Mouse (Mus musculus): ENCODE measurements around the gene Itih1. TPM values are rescaled to one million over a fixed set of nuclear protein-coding genes. Genes with fewer than 3 reads are reported as not detected.

Gene Itih1
- polyA plus RNA-seq, 1 experiment, result 0.20 TPM

GRCm38 (mm10) chr14:30880811-30881717 is 62.0 kb downstream of the Itih1 start:
- Histone ChIP-seq H3K4me1 (peaks cover 57% of the 10 kb centered on the region), H3K4me3 (replicated peaks) (no peak overlapping the region), H3K27me3 (replicated peaks) (peaks cover 9% of the 10 kb centered on the region), H3K36me3 (replicated peaks; ENCODE audit: low read length) (peaks cover 14% of the 10 kb centered on the region), H3K9me3 (no peaks in the 10 kb centered on the region)
- no peak for TF ChIP-seq FLI1 (IDR thresholded peaks at IDR 0.05; ENCODE audit: low read length)
- TF ChIP-seq GATA1 (IDR thresholded peaks at IDR 0.05; ENCODE audit: borderline replicate concordance, low read length), result no peak

- Histone ChIP-seq H3K4me3 (replicated peaks) (no peak overlapping the region), H3K36me3 (replicated peaks; ENCODE audit: low read length) (peaks cover 22% of the 10 kb centered on the region), H3K27me3 (replicated peaks) (peaks cover 5% of the 10 kb centered on the region), H3K4me1 (peaks cover 65% of the 10 kb centered on the region), H3K9me3 (no peaks in the 10 kb centered on the region)
- TF ChIP-seq GATA1 (IDR thresholded peaks at IDR 0.05; ENCODE audit: borderline replicate concordance, low read length) (no peak), FLI1 (IDR thresholded peaks at IDR 0.05; ENCODE audit: low read length) (no peak)
Measured at GRCm38 (mm10) chr14:30880251-30880650, 62.8 kb downstream of the Itih1 start.

GRCm38 (mm10) chr14:30879794-30880193 is 63.3 kb downstream of the Itih1 start:
- Histone ChIP-seq H3K27me3 (replicated peaks) (peaks cover 5% of the 10 kb centered on the region), H3K4me3 (replicated peaks) (no peak overlapping the region), H3K36me3 (replicated peaks; ENCODE audit: low read length) (peaks cover 24% of the 10 kb centered on the region), H3K4me1 (peaks cover 68% of the 10 kb centered on the region), H3K9me3 (no peaks in the 10 kb centered on the region)
- TF ChIP-seq GATA1 (IDR thresholded peaks at IDR 0.05; ENCODE audit: borderline replicate concordance, low read length), result no peak
- TF ChIP-seq FLI1 (IDR thresholded peaks at IDR 0.05; ENCODE audit: low read length), result no peak

Other genes starting within 250 kb of the Itih1 start
- gene Sfmbt1, start 228.4 kb downstream of the Itih1 start, polyA plus RNA-seq (2012; ENCODE audit: insufficient read depth, low replicate concordance), result 0.53 and 1.0 TPM in 2 replicates
- 21.4 and 29.3 TPM in 2 replicates for gene Tmem110, start 117.7 kb downstream of the Itih1 start, polyA plus RNA-seq (2012; ENCODE audit: insufficient read depth, low replicate concordance)
- gene Mustn1, start 64.1 kb downstream of the Itih1 start, polyA plus RNA-seq (2012; ENCODE audit: insufficient read depth, low replicate concordance), result 4.1 TPM in 1 of 2 replicates, not detected in the other
- gene Itih4, start 56.8 kb downstream of the Itih1 start, polyA plus RNA-seq (2012; ENCODE audit: insufficient read depth, low replicate concordance), result 0.04 TPM in 1 of 2 replicates, not detected in the other
- not detected in 2 replicates for gene Itih3, start 19.5 kb downstream of the Itih1 start, polyA plus RNA-seq (2012; ENCODE audit: insufficient read depth, low replicate concordance)
- gene Nek4, start 8.1 kb upstream of the Itih1 start, polyA plus RNA-seq (2012; ENCODE audit: insufficient read depth, low replicate concordance), result 1.4 and 3.3 TPM in 2 replicates
- 6.5 and 7.5 TPM in 2 replicates for gene Glt8d1, start 58.1 kb upstream of the Itih1 start, polyA plus RNA-seq (2012; ENCODE audit: insufficient read depth, low replicate concordance)
- 10.3 and 51.5 TPM in 2 replicates for gene Spcs1, start 58.4 kb upstream of the Itih1 start, polyA plus RNA-seq (2012; ENCODE audit: insufficient read depth, low replicate concordance)
- gene Pbrm1, start 75.8 kb upstream of the Itih1 start, polyA plus RNA-seq (2012; ENCODE audit: insufficient read depth, low replicate concordance), result 3.7 and 3.8 TPM in 2 replicates
- 8.2 TPM in 1 of 2 replicates, not detected in the other for gene Gnl3, start 75.9 kb upstream of the Itih1 start, polyA plus RNA-seq (2012; ENCODE audit: insufficient read depth, low replicate concordance)
- 75.6 and 108 TPM in 2 replicates for gene Smim4, start 185.7 kb upstream of the Itih1 start, polyA plus RNA-seq (2012; ENCODE audit: insufficient read depth, low replicate concordance)
- 31.4 and 70.8 TPM in 2 replicates for gene Nt5dc2, start 187.8 kb upstream of the Itih1 start, polyA plus RNA-seq (2012; ENCODE audit: insufficient read depth, low replicate concordance)
- 5.0 and 11.7 TPM in 2 replicates for gene Stab1, start 225.4 kb upstream of the Itih1 start, polyA plus RNA-seq (2012; ENCODE audit: insufficient read depth, low replicate concordance)